Mouse (Mus musculus): ENCODE measurements around the gene Fbxo11.
"Not testable (repeated sequence)": the region's sequence is repeated elsewhere in the genome, so short reads cannot be mapped to it uniquely, and the experiment has no call there.

The Fbxo11 gene

GRCm38 (mm10) chr17:88014456-88014855 is 50.6 kb downstream of the Fbxo11 start:
- DNase-seq (ENCODE audit: low read depth, low spot score): no peak

- DNase-seq (ENCODE audit: low read depth, low spot score): no peak
Measured at GRCm38 (mm10) chr17:88006956-88007355, 58.1 kb downstream of the Fbxo11 start.

GRCm38 (mm10) chr17:88004892-88005291 is 60.2 kb downstream of the Fbxo11 start:
- no peak for DNase-seq (ENCODE audit: low read depth, low spot score)

GRCm38 (mm10) chr17:87997808-87998207 is 67.3 kb downstream of the Fbxo11 start:
- no peak for DNase-seq (ENCODE audit: low read depth, low spot score)

- DNase-seq (ENCODE audit: low read depth, low spot score): no peak
Measured at GRCm38 (mm10) chr17:87993338-87993737, 71.8 kb downstream of the Fbxo11 start.

GRCm38 (mm10) chr17:87992154-87992553 is 72.9 kb downstream of the Fbxo11 start:
- DNase-seq (ENCODE audit: low read depth, low spot score): no peak

- no peak for DNase-seq (ENCODE audit: low read depth, low spot score)
Measured at GRCm38 (mm10) chr17:87987507-87987906, 77.6 kb downstream of the Fbxo11 start.

GRCm38 (mm10) chr17:87985916-87986315 is 79.2 kb downstream of the Fbxo11 start:
- no peak for DNase-seq (ENCODE audit: low read depth, low spot score)

- no peak for DNase-seq (ENCODE audit: low read depth, low spot score)
Measured at GRCm38 (mm10) chr17:87984440-87985214, 80.5 kb downstream of the Fbxo11 start.

- DNase-seq (ENCODE audit: low read depth, low spot score): no peak
Measured at GRCm38 (mm10) chr17:87983313-87983712, 81.8 kb downstream of the Fbxo11 start.

GRCm38 (mm10) chr17:87982112-87982511 is 83.0 kb downstream of the Fbxo11 start:
- DNase-seq (ENCODE audit: low read depth, low spot score): no peak

GRCm38 (mm10) chr17:87979696-87980095 is 85.4 kb downstream of the Fbxo11 start:
- DNase-seq (ENCODE audit: low read depth, low spot score): not testable (repeated sequence)

GRCm38 (mm10) chr17:87976927-87977326 is 88.2 kb downstream of the Fbxo11 start:
- peak; percentile 29 for DNase-seq (ENCODE audit: low read depth, low spot score)

GRCm38 (mm10) chr17:87976154-87976806 is 88.8 kb downstream of the Fbxo11 start:
- peak; percentile 19 for DNase-seq (ENCODE audit: low read depth, low spot score)

GRCm38 (mm10) chr17:87975229-87975853 is 89.8 kb downstream of the Fbxo11 start:
- DNase-seq (ENCODE audit: low read depth, low spot score): peak; percentile 59

- peak; percentile 91 for DNase-seq (ENCODE audit: low read depth, low spot score)
Measured at GRCm38 (mm10) chr17:87974629-87975228, 90.4 kb downstream of the Fbxo11 start, which contains the start of gene Msh6. Gene Msh6 (plus strand): TSS chr17:87975062.

GRCm38 (mm10) chr17:87973261-87974167 is 91.6 kb downstream of the Fbxo11 start:
- DNase-seq (ENCODE audit: low read depth, low spot score): no peak

- DNase-seq (ENCODE audit: low read depth, low spot score): no peak
Measured at GRCm38 (mm10) chr17:87972856-87973255, 92.2 kb downstream of the Fbxo11 start.

- DNase-seq (ENCODE audit: low read depth, low spot score): not testable (repeated sequence)
Measured at GRCm38 (mm10) chr17:87971696-87972591, 93.1 kb downstream of the Fbxo11 start.

- DNase-seq (ENCODE audit: low read depth, low spot score): not testable (repeated sequence)
Measured at GRCm38 (mm10) chr17:87968483-87968926, 96.6 kb downstream of the Fbxo11 start.
